Mouse (Mus musculus) spleen, postnatal 36 days (tissue): ENCODE measurements around the gene Btg2.
A peak's percentile ranks its signal among the peaks of the same experiment; 100 is the strongest.

Experiments
- DNase-seq, 2 experiments: peaks; one replicate each; pipeline ENCODE4 v3.0.0; 2022; ENCODE audit warnings: low spot score in 2 of 2, mixed read lengths in 1 of 2

Gene Btg2

DNA sequence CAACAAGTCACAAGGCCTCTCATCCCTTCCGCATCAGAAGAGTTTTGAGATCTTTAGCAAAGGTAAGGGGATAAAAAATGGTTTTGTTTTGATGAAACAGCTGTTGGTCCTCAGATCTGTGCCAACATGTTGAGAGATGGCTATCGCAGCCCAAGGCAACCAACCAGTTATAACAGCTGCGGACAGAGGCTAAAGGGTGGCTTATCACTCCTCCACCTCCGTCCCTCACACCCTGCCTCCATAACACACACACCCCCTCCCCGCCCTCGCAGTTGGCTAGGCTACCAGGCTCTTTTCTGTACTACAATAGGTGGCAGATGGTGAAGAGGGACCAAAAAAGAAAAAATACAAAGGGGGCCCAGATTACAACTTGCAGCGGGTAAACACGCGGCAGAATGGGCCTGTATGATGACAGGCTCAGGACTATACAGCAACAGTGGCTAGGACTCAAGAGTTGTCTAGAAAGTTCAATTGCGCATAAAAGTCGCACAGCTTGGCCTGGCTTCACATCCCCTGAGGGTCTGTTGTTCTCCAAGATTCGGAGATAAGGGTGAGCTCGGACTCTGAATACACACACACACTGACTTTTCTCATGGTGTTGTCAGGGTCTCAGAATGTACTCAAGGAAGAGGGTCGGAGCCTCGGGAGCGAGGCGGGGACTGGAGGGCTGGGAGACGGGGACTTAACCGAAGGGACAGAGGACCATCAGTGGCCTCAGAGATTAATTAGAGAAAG lies 692 bp downstream of the Btg2 start:
- DNase-seq, result peak; percentile 62 to 76

DNA sequence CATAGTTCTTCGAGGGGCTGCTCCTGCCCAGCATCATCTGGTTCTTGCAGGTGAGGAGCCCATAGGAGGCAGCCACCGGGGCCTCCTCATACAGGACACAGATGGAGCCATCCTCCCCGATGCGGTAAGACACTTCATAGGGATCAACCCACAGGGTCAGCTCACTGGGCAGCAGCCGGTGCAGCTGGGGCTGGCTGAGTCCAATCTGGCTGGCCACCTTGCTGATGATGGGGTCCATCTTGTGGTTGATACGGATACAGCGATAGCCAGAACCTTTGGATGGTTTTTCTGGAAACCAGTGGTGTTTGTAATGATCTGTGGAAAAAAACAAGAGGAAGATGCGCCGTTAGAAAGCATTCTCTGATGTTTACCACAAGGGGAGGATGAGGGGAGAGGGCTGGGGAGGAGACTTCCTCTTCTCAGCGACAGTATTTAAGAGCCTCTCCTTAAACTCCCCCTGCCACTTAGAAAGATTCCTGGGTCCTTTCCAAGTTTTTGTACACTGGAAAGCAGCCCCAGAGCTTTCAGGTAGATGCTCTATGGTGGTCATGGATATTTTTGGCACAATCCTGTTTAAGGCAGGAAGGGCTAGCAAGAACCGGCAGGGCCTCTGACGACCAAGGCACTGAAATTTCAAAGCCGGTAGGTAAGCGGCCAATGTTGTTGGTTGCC lies 1.4 kb downstream of the Btg2 start:
- DNase-seq, result peak; percentile 61 to 73

DNA sequence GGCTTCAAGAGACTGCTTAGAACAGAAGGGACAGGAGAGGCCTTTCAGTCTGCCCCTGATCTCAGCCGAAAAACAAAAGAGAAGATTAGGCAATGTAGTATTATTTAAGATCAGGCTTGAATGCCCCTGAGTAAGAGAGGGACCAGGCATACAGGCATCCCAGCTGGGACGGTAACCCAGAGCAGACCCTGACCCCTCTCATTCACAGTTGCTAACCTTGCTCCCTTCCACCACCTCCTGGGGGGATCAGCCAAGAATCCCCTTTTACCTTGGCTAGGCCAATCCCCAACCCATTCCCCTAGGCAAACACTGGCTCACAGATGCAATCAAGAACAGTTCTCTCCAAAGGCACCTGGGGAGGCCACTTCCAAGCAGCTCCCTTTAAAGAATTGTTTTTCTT lies 2.1 kb downstream of the Btg2 start:
- DNase-seq, result peak in 1 of 2 experiments; percentile 6

DNA sequence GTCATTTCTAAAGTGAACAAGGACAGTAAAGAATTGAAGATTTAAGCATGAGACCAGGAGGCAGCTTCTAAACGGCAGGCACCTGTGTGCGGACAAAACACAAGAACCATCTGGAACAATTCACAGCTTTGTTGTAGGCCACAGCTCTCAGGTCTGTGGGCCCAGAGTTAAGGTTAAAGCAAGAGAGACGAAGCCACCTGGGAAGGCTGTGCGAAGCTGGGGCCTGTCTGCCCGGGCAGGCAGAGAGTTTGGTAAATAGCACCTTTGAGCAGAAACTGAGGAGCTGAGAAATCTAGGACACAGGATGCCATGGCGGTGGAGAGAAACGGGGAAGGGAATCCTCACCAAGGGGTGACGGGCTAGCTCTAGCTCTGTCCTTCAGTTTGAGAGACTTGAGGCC lies 3.4 kb downstream of the Btg2 start:
- peak in 1 of 2 experiments; percentile 3 for DNase-seq

DNA sequence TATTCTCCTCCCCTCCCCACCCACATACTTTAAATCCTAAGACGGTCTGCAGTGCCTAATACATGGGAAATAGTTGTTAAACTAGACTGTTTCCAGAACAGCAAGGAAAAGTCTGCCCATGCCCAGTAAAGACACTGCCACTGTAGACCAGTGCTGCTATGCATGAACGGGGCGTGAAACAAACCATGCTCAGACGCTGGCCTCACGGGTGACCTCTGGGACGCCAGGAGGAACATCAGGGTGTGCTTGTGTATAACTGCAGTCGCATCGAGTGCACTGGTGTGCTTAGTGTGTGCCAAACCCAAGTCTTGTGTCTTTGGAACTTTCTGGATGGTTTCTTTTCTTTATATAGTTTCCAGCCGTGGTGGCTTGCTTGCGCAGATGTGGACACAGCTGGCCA lies 4.3 kb downstream of the Btg2 start:
- DNase-seq, result peak in 1 of 2 experiments; percentile 33

DNA sequence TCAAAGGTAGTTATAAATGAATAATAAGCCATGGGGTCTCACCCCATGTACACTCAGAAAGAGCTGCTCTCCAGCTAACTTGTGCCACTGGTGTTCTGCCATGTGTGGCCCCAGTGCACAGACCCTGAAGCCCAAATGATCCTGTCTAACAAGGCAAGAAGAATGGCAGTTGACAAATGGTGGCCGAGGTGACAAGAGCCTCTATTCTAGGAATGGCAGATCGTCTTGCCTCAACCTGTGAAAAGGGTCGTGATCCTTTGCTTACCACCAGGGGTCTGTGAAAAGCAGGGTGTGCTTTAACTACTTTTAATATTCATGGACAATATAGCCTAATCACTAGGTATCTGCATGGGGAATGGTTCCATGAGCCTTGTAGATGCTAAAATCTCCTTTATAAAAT lies 4.7 kb downstream of the Btg2 start:
- DNase-seq, result no peak

DNA sequence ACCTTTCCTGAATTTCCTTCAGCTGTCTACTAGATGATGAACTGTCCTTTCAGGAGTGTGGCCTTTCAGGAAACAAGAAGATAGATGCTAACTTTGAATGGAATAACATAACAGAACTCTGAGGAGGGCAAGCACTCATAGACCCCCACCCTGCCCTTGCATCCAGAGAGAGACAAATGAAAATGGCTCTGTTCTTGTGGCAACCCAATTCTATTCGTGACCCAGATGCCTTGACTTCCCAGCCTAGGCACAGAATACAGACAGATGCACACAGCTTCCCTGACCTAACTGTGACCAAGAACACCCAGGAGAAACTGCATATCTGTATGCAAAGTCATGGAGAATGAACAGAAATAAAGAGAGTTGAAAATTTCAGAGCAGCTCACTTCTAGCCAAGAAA lies 5.3 kb downstream of the Btg2 start:
- no peak for DNase-seq

DNA sequence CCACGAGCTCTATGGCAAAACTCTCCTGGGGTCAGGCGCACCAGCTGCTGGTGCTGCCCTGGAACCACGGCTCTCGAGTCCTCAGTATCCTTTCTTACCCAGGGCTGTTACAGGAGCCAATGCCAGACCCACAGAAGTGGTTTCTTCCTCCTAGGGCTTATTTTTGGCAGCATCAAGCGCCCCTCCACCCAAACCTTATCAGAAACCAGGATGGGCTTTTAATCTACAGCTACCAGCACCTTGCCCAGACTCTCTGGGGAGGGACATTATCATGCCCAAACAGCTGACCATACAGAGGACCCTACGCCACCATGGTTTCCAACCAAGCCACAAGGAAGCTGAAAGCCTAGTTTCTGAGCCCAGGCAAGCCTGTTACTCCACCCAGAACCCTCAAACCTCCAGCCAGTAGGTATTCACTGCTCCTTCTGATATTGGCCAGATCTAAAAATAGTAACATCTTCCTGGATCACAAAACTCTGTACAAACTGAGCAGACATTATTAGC lies 5.8 kb downstream of the Btg2 start:
- peak; percentile 69 to 82 for DNase-seq

DNA sequence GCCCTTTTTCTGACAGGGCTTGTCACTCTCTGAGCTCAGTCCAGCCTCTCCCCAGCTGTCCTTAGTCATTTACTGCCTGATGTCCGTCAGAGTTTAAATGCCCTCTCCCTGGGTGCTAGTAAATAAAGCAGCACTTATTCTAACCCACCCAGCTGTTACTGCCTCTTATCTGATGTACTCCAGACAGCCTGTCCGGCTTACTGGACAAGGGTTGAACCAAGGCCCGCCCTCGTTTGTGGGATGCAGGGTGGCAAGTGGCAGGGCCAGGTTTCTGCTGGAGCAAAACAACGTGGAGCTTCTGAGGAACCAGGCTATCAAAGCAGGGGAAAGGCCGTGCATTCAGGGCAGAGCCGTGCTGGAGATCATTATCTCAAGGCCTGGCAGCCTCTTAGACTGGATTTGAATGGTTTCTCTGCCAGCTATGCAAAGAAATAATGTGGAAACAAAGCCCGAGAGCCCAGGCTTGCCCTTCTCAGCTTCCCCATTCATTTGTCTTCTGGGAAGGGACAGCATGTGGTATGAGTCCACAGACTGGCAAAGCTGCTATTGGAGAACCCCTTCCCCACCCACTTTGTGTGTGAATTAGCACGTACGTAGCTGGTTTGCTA lies 7.4 kb downstream of the Btg2 start:
- peak in 1 of 2 experiments; percentile 10 for DNase-seq

DNA sequence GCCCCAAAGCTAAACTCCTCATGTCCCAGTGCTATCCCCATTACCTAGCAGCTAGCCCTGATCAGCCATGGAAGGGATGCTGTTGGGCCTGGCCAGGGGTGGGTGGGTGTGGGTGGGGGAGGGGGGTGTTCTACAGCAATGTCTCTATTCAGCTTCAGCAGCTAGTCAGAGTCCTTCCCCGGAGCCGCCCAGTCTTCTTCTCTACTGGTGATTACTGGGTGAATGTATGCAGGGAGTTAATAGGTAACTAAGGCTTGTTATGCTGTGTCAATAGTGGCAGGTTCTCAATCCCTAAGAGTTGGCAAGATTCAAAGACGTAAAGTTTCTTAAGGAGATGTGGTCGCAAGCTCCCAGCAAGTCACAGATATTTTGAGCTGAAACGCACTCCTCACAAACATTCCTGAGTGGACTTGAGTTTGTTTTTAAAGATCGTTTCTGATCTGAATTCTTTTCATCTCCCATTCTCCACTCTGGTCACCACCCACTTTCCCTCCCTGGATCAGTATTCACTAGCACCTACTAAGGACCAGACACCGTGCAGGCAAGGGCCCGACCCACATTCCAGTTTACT lies 8.7 kb downstream of the Btg2 start:
- DNase-seq, result no peak

DNA sequence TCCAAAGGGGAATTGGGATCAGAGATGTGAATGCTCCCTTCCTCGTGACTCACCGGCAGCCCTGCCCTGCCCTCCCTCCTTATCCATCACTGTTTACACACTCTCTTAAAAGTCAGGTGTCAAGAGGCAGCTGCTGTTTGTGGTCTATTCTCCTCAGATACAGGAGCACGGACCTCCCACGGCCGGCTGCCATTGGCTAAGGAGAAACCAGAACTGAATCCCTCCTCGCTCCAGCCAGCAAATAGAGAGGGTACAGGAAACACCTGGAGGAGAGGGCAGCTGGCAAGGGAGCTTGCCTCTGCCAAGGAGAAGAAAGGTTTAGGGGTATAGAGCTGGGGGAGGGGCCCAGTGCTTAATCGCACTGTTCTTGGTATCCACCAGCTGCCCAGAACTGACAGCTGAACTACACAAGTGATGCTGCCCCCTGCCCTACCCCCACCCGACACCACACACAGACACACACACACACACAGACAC lies 11.7 kb downstream of the Btg2 start:
- DNase-seq, result peak; percentile 81 to 84

DNA sequence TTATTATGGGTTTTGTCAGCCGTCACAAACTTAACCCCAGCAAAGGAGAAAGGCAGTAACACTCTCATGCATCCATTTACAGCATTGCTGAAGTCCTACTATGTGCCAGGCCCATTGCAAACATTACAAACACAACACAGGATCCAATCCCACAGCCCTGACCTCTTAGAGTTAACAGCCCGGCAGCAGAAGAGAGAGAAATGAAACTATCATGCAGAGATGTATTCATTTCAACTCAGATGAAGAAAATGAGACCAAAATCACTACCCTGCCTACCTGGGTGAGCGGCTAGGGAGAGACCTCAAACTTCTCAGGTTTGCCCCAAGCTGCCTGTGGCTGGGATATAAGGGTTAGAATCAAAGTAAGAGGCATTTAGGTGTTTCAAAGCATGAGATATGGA lies 12.4 kb downstream of the Btg2 start:
- DNase-seq, result peak; percentile 45 to 61

DNA sequence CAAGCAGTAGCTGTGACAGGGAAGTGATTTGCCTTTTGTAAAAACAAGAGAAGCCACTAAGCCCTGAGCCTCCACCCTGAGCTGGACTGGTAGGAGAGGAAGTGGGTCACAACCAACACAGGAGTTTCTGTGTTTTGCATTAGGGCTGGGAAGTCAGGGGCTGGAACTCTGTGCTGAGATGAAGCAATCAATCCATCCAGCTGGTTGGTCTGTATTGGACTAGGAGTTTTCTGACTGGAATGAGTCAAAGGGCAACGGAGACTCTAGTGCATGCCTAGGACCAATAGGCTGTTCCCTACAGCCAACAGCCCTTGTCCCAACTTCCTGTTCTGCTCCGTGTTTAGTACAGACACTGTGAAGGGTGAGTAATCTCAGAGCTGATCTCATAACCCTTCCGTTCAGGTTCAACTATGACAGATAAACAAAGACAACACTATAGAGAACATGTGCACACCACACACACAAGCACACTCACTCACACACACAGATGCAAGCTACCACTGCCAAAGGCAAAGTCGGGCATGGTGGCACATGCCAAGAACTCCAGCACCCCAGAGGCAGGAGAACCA lies 13.6 kb downstream of the Btg2 start:
- peak; percentile 77 to 82 for DNase-seq

DNA sequence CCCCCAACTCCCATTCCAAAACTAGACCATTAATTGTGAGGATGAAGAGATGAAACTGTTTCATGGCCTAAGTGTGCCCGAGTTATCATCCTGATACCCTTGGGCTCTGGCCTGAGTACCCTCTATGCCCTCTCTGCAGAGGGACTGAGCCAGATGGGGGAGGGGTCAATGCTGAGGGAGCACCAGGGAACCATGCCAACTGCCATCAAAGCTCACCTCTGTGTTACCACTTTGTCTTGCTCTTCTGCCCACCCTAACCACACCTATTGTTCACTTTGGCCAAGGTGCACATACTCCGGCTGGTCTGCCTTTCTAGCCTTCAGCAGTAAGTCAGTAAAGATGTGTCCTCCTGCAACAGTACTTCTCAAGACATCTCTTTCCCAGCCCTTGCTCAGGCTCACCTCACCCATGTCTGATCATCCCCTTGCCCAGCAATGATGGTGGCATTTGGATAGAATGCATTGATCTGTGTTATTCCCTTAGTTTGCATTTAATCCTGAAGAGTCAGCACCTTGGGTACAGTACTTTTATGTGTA lies 14.6 kb downstream of the Btg2 start:
- DNase-seq, result no peak

DNA sequence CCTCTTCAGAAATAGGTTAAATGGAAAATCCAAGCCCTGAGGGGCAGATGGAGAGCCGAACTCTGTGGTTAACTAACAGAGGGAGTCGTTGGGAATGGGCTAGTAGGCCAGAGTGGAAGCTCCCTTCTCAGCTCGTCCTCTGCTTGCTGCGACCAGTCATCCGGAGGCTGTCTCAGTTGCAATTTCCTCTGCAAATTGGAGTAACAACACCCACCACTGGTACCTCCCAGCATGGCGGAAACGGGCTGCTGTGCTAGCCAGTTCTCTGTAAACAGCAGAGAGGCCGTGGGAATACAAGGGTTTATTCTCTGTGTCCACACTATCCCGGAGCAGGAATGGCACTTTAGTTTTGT lies 15.2 kb downstream of the Btg2 start:
- DNase-seq, result peak; percentile 84

DNA sequence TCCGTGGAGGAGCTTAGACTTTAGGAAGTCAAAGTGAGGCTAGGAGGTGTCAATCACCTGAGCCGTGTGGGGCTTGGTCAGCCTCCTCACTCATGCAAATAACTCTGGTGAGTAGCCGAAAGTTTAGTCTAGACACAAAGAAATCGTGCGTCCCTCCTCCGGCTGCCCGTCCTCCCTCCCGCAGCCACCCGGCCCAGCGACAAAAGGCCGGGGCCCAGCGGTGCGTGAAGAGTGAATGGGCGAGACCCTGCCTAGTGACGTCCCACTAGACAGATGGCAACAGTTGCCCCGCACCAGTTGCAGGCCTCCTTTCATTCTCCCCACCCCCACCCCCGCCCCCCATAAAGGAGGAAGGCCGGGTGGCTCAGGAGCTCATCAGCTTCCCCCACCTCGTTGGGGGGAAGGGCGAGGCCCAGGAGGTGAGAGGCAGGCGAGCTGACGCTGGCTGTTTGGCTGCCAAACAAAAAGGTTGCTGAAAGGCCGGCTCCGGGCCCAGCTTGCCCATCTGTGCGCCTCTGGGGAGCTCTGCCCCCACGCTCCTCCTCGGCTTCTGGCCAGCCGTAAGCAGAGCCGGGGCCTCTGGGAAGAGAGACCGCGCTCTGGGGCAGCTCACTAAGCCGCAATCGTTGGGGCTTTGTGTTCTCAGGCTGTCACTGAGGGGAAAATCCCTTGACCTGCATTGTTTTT lies 15.7 kb downstream of the Btg2 start:
- peak; percentile 93 for DNase-seq

DNA sequence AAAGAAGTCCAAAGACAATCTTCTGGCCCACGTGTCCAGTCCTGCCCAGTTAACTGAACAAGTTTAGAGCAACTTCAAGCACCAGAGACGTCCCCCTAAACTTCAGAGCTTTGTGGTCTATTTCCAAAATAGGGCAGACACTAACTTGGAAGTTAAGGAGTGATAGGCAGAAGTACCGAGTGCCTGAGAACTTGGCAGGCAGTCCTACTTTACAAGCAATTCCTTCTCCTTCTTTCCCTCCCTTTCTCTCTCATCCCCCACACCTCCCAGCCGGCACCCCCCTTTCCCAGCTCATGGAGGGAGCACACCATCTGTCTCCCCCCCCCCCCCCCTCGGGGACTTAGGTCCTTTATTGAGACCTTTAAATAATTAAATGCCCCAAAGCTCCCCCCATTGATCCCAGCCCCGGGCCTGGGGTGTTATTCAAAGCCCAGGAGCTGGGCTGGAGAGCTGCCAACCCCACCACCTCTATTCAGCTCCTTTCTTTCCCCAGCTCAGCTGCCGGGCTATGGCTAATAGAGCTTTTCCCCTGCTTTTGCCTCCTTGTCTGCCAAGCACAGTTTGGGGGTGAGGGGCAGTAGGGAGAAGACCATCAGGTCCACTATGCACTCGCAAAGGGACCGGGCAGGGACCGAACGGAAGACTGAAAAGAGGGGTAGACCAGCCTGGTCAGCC lies 16.4 kb downstream of the Btg2 start:
- no peak for DNase-seq

DNA sequence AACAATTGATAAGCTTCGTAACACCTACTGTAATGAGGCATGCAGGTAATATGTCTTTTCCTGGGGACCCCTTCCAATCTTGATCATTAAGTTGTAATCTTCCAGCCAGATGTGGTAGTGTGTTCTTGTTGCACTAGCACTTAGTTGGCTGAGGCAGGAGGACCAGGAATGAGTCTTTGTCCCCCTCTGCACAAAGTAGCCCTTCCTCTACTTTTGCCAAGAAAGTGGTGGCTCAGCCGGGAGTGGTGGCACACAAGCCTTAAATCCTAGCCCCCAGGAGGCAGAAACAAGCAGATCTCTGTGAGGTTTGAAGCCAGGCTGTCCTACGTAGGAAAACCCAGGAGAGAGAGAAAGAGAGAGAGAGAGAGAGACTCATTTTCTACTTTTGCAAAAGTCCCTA lies 17.0 kb downstream of the Btg2 start:
- no peak for DNase-seq

DNA sequence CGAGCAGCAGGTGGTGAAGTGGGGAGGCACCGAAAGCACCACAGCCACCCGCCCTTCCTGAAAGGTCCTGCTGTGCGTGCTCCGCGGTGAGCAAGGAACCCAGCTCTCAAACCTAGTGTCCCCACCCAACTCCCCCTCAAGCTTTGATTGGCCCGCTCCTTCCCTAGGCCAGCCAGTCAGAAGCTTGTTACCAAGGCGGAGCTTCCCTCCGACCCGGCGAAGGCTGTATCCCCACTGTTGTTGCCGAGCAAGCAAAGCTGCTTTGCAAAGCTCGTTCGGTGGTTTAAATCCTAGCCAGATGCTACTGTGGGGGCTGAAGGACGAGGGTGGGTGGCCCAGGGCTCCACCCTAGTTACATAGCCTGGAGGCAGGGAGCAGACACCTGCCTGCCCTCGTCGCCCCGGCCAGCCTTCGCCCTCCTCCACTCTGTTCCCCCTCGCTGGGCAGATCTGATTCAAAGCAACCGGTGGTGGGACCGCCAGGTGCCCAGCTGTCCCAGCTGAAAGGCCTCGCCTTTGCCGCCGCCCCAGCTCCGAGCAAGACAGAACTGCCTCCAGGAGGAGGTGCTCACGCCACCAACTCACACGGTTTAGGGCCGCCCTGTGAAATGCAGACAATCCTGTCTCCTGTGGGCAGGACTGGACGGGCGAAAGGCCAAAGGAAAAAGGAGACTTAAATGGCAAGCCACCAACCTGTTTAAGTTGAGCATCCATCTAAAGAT lies 17.9 kb downstream of the Btg2 start:
- peak; percentile 97 to 98 for DNase-seq
